Mouse (Mus musculus): ENCODE data around the gene Gm8332.

DNA sequence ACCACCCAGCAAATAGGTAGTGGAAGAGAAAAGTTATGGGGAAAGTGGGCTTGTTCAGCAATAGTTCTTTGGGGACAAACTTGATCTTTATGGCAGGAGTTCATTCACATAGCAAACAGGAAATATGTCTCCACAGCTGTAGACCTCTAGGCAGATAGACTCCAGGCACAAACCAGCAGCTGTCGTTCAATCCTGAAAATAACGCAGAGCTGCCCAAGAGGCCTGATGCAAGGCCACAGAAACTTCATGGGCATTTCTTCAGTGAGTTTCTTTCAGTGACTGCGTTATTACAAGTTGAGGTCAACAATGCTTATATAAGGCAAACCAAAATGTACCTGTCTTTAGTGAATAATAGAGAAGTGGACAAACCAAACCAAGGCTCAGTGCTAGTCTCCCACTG lies 30.5 kb downstream of the Gm8332 start:
- TF ChIP-seq CTCF (IDR thresholded peaks at IDR 0.05; ENCODE audit: extremely low read depth, insufficient read depth, insufficient read length, insufficient replicate concordance) = no peak
- no peak for TF ChIP-seq POLR2A (IDR thresholded peaks at IDR 0.05; ENCODE audit: low read depth, low read length)

Data from spleen, adult 2 months (tissue).